Mouse (Mus musculus) intestine, embryonic 14.5 days (tissue): ENCODE data around the gene Ctsa. TPM values are rescaled to one million over a fixed set of nuclear protein-coding genes. Genes with fewer than 3 reads are reported as not detected.

Experiments used
- ATAC-seq: fragments of 200-750 bp; cut with Nextera tagmentation; replicated peaks from 2 replicates; pipeline ENCODE4 v1.8.0; 2017; ENCODE audit warnings: low read depth, moderate number of reproducible peaks, moderate TSS enrichment, moderate library complexity; ENCODE audit not compliant: low FRiP score, low TSS enrichment
- DNase-seq: peaks from one replicate; pipeline ENCODE4 v3.0.0-alpha.2; 2018; ENCODE audit warnings: low spot score
- H3K27ac ChIP-seq: fragments of 300-500 bp; sonication (generic); 2 replicates; pipeline ENCODE4 v1.5.1; 2014; ENCODE audit warnings: low read depth, mild to moderate bottlenecking, control low read depth
- H3K27me3 ChIP-seq: fragments of 300-500 bp; sonication (generic); replicated peaks from 2 replicates; pipeline ENCODE4 v1.6.1; 2014; ENCODE audit warnings: low read length, control low read depth; ENCODE audit not compliant: control insufficient read depth, insufficient read depth
- H3K36me3 ChIP-seq: fragments of 300-500 bp; sonication (generic); 2 replicates; pipeline ENCODE4 v1.6.1; 2014; ENCODE audit warnings: low read length, control low read depth; ENCODE audit not compliant: control insufficient read depth, insufficient read depth
- H3K4me1 ChIP-seq: fragments of 300-500 bp; sonication (generic); replicated peaks from 2 replicates; pipeline ENCODE4 v1.6.1; 2014; ENCODE audit warnings: low read length, control low read depth, mixed read lengths; ENCODE audit not compliant: control insufficient read depth, insufficient read depth
- H3K4me2 ChIP-seq: fragments of 300-500 bp; sonication (generic); 2 replicates; pipeline ENCODE4 v1.6.1; 2014; ENCODE audit warnings: low read length
- H3K4me3 ChIP-seq: fragments of 300-500 bp; sonication (generic); 2 replicates; pipeline ENCODE4 v1.5.1; 2014; ENCODE audit warnings: low read depth, low read length, control low read depth, mixed read lengths
- H3K9ac ChIP-seq: fragments of 300-500 bp; sonication (generic); 2 replicates; pipeline ENCODE4 v1.6.1; 2014; ENCODE audit warnings: mild to moderate bottlenecking, low read length
- H3K9me3 ChIP-seq: fragments of 300-500 bp; sonication (generic); 2 replicates; pipeline ENCODE4 v1.6.1; 2016; ENCODE audit warnings: low read length, control low read depth; ENCODE audit not compliant: control insufficient read depth
- WGBS: fragments of 180-500 bp; shearing (Covaris S2); extraction: QIAGEN DNeasy Blood & Tissue Kit; methylation state at CpG from one replicate; pipeline ENCODE4 v1.1.7; 2014; 5-methylcytosine and 5-hydroxymethylcytosine counted together
- polyA plus RNA-seq: library from polyadenylated mRNA; unstranded; fragments of >200 nt; fragmentation: Nextera tagmentation; extraction: Ambion mirVana; gene quantifications from 2 replicates; pipeline ENCODE4 v1.2.1, GENCODE M21; 2014

Ctsa gene
- polyA plus RNA-seq, 1 experiment from 2014 or later = 155 TPM

DNA sequence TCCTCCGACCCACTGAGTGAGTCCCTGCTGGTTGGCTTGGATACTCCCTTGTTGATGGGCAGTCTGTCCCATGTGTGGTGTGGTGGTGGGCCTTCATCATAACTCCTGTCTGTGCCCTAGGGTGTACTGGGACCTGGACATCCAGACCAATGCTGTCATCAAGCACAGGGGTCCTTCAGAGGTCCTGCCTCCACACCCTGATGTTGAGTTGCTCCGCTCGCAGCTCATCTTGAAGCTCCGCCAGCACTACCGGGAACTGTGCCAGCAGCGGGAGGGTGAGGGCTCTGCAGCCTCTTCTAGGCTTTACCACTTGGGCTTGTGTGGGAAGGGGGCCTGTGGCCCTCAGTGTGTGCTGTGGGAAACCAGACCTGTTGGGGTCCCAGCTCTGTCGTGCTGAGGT is 53.1 kb downstream of the Ctsa start:
- no peak overlapping the region for H3K4me3 ChIP-seq
- H3K9ac ChIP-seq = no peak overlapping the region
- H3K36me3 ChIP-seq = peaks cover 83% of the 10 kb centered on the region
- no peak for DNase-seq
- H3K4me1 ChIP-seq = 0 out of 2 replicates have a peak, but pooled peaks cover under 1% of the 10 kb centered on the region
- ATAC-seq = no peak
- no peak overlapping the region for H3K27ac ChIP-seq
- no peaks in the 10 kb centered on the region for H3K9me3 ChIP-seq
- WGBS = 56% methylated on average over 7 of the region's 7 CpGs
- H3K27me3 ChIP-seq = no peaks in the 10 kb centered on the region
- no peak overlapping the region for H3K4me2 ChIP-seq

GRCm38 (mm10) chr2:164886617-164887016 is 53.9 kb downstream of the Ctsa start:
- Histone ChIP-seq H3K27ac (no peak overlapping the region), H3K9me3 (no peaks in the 10 kb centered on the region), H3K4me3 (no peak overlapping the region), H3K9ac (no peak overlapping the region), H3K4me1 (no peaks in the 10 kb centered on the region), H3K27me3 (no peaks in the 10 kb centered on the region), H3K36me3 (peaks cover 91% of the 10 kb centered on the region), H3K4me2 (no peak overlapping the region)
- DNase-seq = no peak
- WGBS = 92% methylated on average over 10 of the region's 10 CpGs
- no peak for ATAC-seq

- Histone ChIP-seq H3K9ac (no peak overlapping the region), H3K4me3 (no peak overlapping the region), H3K4me1 (no peaks in the 10 kb centered on the region), H3K36me3 (peaks cover 100% of the 10 kb centered on the region), H3K27me3 (no peaks in the 10 kb centered on the region), H3K9me3 (no peaks in the 10 kb centered on the region), H3K4me2 (no peak overlapping the region), H3K27ac (no peak overlapping the region)
- DNase-seq = no peak
- WGBS = 79% methylated on average over 12 of the region's 12 CpGs
- no peak for ATAC-seq
These were observed 56.3 kb downstream of the Ctsa start for GRCm38 (mm10) chr2:164888996-164889395.

GRCm38 (mm10) chr2:164889960-164890359 is 57.3 kb downstream of the Ctsa start:
- no peak overlapping the region for H3K9ac ChIP-seq

More at GRCm38 (mm10) chr2:164889960-164890359, 57.3 kb downstream of the Ctsa start:
- WGBS = 90% methylated on average over 2 of the region's 2 CpGs
- Histone ChIP-seq H3K9me3 (no peaks in the 10 kb centered on the region), H3K27me3 (no peaks in the 10 kb centered on the region), H3K27ac (no peak overlapping the region), H3K4me2 (no peak overlapping the region), H3K4me1 (no peaks in the 10 kb centered on the region), H3K4me3 (no peak overlapping the region), H3K36me3 (peaks cover 100% of the 10 kb centered on the region)
- DNase-seq (no peak), ATAC-seq (no peak)

Other genes with a start within 250 kb of the Ctsa start
- gene Wfdc6a, start 247.4 kb upstream of the Ctsa start, polyA plus RNA-seq = 1.5 and 3.2 TPM in 2 replicates
- gene Eppin, start 239.3 kb upstream of the Ctsa start, polyA plus RNA-seq = not detected in 2 replicates
- not detected in 2 replicates for gene Wfdc6b, start 219.4 kb upstream of the Ctsa start, polyA plus RNA-seq
- not detected in 2 replicates for gene Wfdc8, start 219.2 kb upstream of the Ctsa start, polyA plus RNA-seq
- not detected in 2 replicates for gene Wfdc16, start 194.1 kb upstream of the Ctsa start, polyA plus RNA-seq
- gene Wfdc10, start 176.8 kb upstream of the Ctsa start, polyA plus RNA-seq = 1.2 TPM in 1 of 2 replicates, not detected in the other
- not detected in 2 replicates for gene Wfdc9, start 176.3 kb upstream of the Ctsa start, polyA plus RNA-seq
- not detected in 2 replicates for gene Wfdc11, start 158.8 kb upstream of the Ctsa start, polyA plus RNA-seq
- 0.28 TPM in 2 replicates for gene Wfdc13, start 147.8 kb upstream of the Ctsa start, polyA plus RNA-seq
- not detected in 2 replicates for gene Spint4, start 134.4 kb upstream of the Ctsa start, polyA plus RNA-seq
- not detected in 2 replicates for gene Spint5, start 117.6 kb upstream of the Ctsa start, polyA plus RNA-seq
- 2.0 and 2.6 TPM in 2 replicates for gene Wfdc3, start 86.9 kb upstream of the Ctsa start, polyA plus RNA-seq
- 66.4 and 67.0 TPM in 2 replicates for gene Dnttip1, start 86.9 kb upstream of the Ctsa start, polyA plus RNA-seq
- 462 and 476 TPM in 2 replicates for gene Ube2c, start 63.0 kb upstream of the Ctsa start, polyA plus RNA-seq
- gene Tnnc2, start 52.9 kb upstream of the Ctsa start, polyA plus RNA-seq = 0.69 and 1.3 TPM in 2 replicates
- 20.5 and 21.3 TPM in 2 replicates for gene Snx21, start 47.0 kb upstream of the Ctsa start, polyA plus RNA-seq
- 19.2 and 19.6 TPM in 2 replicates for gene Acot8, start 28.0 kb upstream of the Ctsa start, polyA plus RNA-seq
- gene Zswim3, start 27.8 kb upstream of the Ctsa start, polyA plus RNA-seq = 8.9 and 11.4 TPM in 2 replicates
- gene Zswim1, start 10.2 kb upstream of the Ctsa start, polyA plus RNA-seq = 16.5 and 17.4 TPM in 2 replicates
- gene Spata25, start 4.3 kb upstream of the Ctsa start, polyA plus RNA-seq = not detected in 2 replicates
- 6.7 and 7.7 TPM in 2 replicates for gene Neurl2, start 583 bp downstream of the Ctsa start, polyA plus RNA-seq
- 25.7 and 28.1 TPM in 2 replicates for gene Pltp, start 24.8 kb downstream of the Ctsa start, polyA plus RNA-seq
- gene Pcif1, start 46.4 kb downstream of the Ctsa start, polyA plus RNA-seq = 76.0 and 85.5 TPM in 2 replicates
- 12.7 and 14.3 TPM in 2 replicates for gene Zfp335, start 78.9 kb downstream of the Ctsa start, polyA plus RNA-seq
- gene Mmp9, start 107.9 kb downstream of the Ctsa start, polyA plus RNA-seq = 2.4 and 3.3 TPM in 2 replicates
- 1.3 and 1.5 TPM in 2 replicates for gene Slc12a5, start 127.9 kb downstream of the Ctsa start, polyA plus RNA-seq
- gene Ncoa5, start 202.0 kb downstream of the Ctsa start, polyA plus RNA-seq = 57.0 and 58.5 TPM in 2 replicates
- 12.5 and 12.8 TPM in 2 replicates for gene Cd40, start 222.8 kb downstream of the Ctsa start, polyA plus RNA-seq